Mouse (Mus musculus) erythroblast, embryonic 14.5 days (primary cell): ENCODE results near the gene Ubap2.

Source experiments
- GATA1 ChIP-seq: IDR thresholded peaks from 2 replicates; pipeline ENCODE4 v1.6.1; 2012; ENCODE audit warnings: low read length, inconsistent platforms, mixed read lengths
- TAL1 ChIP-seq: IDR thresholded peaks from 3 replicates; pipeline ENCODE4 v1.6.1; 2012; ENCODE audit warnings: low read length, inconsistent platforms, mixed read lengths

- TF ChIP-seq TAL1 (no peak), GATA1 (no peak)
These were observed 38.8 kb upstream of the Ubap2 start for GRCm38 (mm10) chr4:41313722-41314121.
